Mouse (Mus musculus) urinary bladder, postnatal 36 days (tissue): ENCODE measurements around the gene Gabarapl1.

Source experiments
- DNase-seq, 2 experiments: peaks; one replicate each; pipeline ENCODE4 v3.0.0; 2022; ENCODE audit warnings: low spot score in 2 of 2, mixed read lengths in 1 of 2

The Gabarapl1 gene

GRCm38 (mm10) chr6:129535723-129536122, 2.8 kb downstream of the Gabarapl1 start:
- no peak for DNase-seq

- DNase-seq, result no peak
These were observed 5.6 kb downstream of the Gabarapl1 start for GRCm38 (mm10) chr6:129538555-129538954.

GRCm38 (mm10) chr6:129541931-129542330, 9.0 kb downstream of the Gabarapl1 start:
- no peak for DNase-seq

GRCm38 (mm10) chr6:129542540-129542939, 9.6 kb downstream of the Gabarapl1 start:
- no peak for DNase-seq

- peak; percentile 51 to 59 for DNase-seq
These were observed 11.0 kb downstream of the Gabarapl1 start for GRCm38 (mm10) chr6:129543709-129544606.

- no peak for DNase-seq
These were observed 14.3 kb downstream of the Gabarapl1 start for GRCm38 (mm10) chr6:129547277-129547676.

- DNase-seq, result no peak
These were observed 15.0 kb downstream of the Gabarapl1 start for GRCm38 (mm10) chr6:129548009-129548408.

GRCm38 (mm10) chr6:129557298-129558023, 24.5 kb downstream of the Gabarapl1 start:
- no peak for DNase-seq

- peak; percentile 49 to 58 for DNase-seq
These were observed 26.1 kb downstream of the Gabarapl1 start for GRCm38 (mm10) chr6:129558946-129559640.

GRCm38 (mm10) chr6:129559641-129560027, 26.7 kb downstream of the Gabarapl1 start:
- no peak for DNase-seq

- DNase-seq, result no peak
These were observed 32.3 kb downstream of the Gabarapl1 start for GRCm38 (mm10) chr6:129565257-129565656.

- DNase-seq, result no peak
These were observed 42.4 kb downstream of the Gabarapl1 start for GRCm38 (mm10) chr6:129575315-129575714.

GRCm38 (mm10) chr6:129577605-129578004, 44.6 kb downstream of the Gabarapl1 start, which contains the start of gene Klre1:
Gene Klre1, plus strand, starts transcription at chr6:129577905.
- no peak for DNase-seq

- no peak for DNase-seq
These were observed 48.3 kb downstream of the Gabarapl1 start for GRCm38 (mm10) chr6:129581274-129581673.

GRCm38 (mm10) chr6:129581896-129582295, 48.9 kb downstream of the Gabarapl1 start:
- DNase-seq, result no peak

- DNase-seq, result no peak
These were observed 50.1 kb downstream of the Gabarapl1 start for GRCm38 (mm10) chr6:129583014-129583413.

- DNase-seq, result no peak
These were observed 58.5 kb downstream of the Gabarapl1 start, which contains the start of gene Klrd1 for GRCm38 (mm10) chr6:129591508-129591907. Gene Klrd1, plus strand, starts transcription at chr6:129591782.
